Mouse (Mus musculus): ENCODE data around the gene Pdcd1lg2. TPM values are rescaled to one million over a fixed set of nuclear protein-coding genes. Genes with fewer than 3 reads are reported as not detected.

Gene Pdcd1lg2
- polyA plus RNA-seq, 1 experiment: 4.7 TPM

DNA sequence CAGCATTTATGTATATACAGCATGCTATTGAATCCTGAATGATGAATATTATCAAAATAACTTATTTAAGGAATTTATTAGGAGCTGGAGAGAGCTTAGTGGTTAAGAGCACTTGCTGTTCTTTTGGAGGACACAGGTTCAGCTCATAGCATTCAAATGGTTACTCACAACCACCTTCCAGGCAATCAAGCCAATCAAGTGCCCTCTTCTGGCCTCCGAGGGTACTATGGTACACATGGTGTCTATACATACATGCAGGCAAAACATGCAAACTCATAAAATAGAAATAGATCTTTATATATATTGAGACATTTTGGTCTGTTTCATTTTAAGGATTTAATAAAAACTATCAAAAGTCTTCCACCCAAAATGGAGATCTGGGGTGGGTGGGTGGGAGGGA lies 21.9 kb upstream of the Pdcd1lg2 start:
- WGBS: 98% methylated on average over 1 of the region's 1 CpGs
- H3K36me3 ChIP-seq (ENCODE audit: control insufficient read depth, insufficient read depth, low read length): peaks cover 9% of the 10 kb centered on the region
- no peaks in the 10 kb centered on the region; the same call in 1 of the 2 replicates for H3K4me1 ChIP-seq (replicated peaks; ENCODE audit: control insufficient read depth, insufficient read depth, low read length)
- no peak for DNase-seq
- no peak overlapping the region for H3K27ac ChIP-seq (ENCODE audit: control insufficient read depth, insufficient read depth, low read length)
- TF ChIP-seq CTCF (IDR thresholded peaks at IDR 0.05; ENCODE audit: borderline replicate concordance, control insufficient read depth, extremely low read depth, insufficient read depth, low read length, poor library complexity) (no peak), POLR2A (IDR thresholded peaks at IDR 0.05; ENCODE audit: control insufficient read depth, extremely low read depth, insufficient read depth, low read length, poor library complexity) (no peak)
- no peaks in the 10 kb centered on the region for H3K27me3 ChIP-seq (ENCODE audit: control insufficient read depth, insufficient read depth, low read length)
- no peak overlapping the region for H3K4me3 ChIP-seq (ENCODE audit: control insufficient read depth, insufficient read depth, low read length)

DNA sequence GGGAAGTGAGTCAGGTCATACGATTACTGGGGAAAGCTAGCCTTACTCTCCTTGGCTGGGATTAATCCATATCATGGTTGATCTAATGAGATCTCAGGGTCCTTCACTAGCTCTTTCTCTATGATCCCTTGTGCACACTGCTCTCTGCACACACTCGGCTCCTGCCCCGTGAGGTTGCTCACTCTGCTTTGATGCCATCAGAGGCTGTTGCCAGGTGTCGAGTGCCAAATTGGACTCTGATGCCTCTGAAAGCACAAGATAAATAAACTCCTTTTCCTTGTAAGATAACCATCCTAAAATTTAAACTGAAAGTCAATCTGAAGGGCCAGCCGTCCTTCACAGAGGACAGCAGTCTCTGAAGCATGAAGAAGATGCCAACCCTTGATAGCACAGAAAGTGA lies 20.2 kb upstream of the Pdcd1lg2 start:
- 85% methylated on average over 5 of the region's 5 CpGs for WGBS
- no peak overlapping the region for H3K4me3 ChIP-seq (ENCODE audit: control insufficient read depth, insufficient read depth, low read length)
- H3K27me3 ChIP-seq (ENCODE audit: control insufficient read depth, insufficient read depth, low read length): no peaks in the 10 kb centered on the region
- no peak for DNase-seq
- H3K36me3 ChIP-seq (ENCODE audit: control insufficient read depth, insufficient read depth, low read length): peaks cover 6% of the 10 kb centered on the region; the same call in 1 of the 2 replicates
- no peak overlapping the region for H3K27ac ChIP-seq (ENCODE audit: control insufficient read depth, insufficient read depth, low read length)
- TF ChIP-seq POLR2A (IDR thresholded peaks at IDR 0.05; ENCODE audit: control insufficient read depth, extremely low read depth, insufficient read depth, low read length, poor library complexity) (no peak), CTCF (IDR thresholded peaks at IDR 0.05; ENCODE audit: borderline replicate concordance, control insufficient read depth, extremely low read depth, insufficient read depth, low read length, poor library complexity) (no peak)
- no peaks in the 10 kb centered on the region for H3K4me1 ChIP-seq (replicated peaks; ENCODE audit: control insufficient read depth, insufficient read depth, low read length)

DNA sequence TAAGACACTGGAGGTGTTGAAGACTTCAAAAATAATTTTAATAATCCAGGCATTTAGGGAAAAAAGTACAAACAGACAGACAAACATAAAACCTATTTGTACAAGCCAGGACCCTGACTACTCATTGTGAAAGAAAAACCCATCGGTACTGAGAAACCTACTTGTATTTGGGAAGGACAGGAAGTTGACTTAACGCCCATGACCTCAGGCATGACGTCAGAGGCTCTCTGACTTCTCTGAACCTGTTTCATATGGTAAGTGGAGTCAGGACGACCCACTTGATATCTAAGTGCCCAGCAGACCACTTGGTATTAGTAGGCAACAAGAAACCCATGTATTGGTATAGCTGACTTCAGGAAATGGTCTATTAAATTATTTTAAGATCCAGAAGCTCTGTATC lies 19.4 kb upstream of the Pdcd1lg2 start:
- Histone ChIP-seq H3K27ac (ENCODE audit: control insufficient read depth, insufficient read depth, low read length) (no peak overlapping the region), H3K36me3 (ENCODE audit: control insufficient read depth, insufficient read depth, low read length) (no peaks in the 10 kb centered on the region), H3K4me1 (replicated peaks; ENCODE audit: control insufficient read depth, insufficient read depth, low read length) (no peaks in the 10 kb centered on the region), H3K27me3 (ENCODE audit: control insufficient read depth, insufficient read depth, low read length) (no peaks in the 10 kb centered on the region), H3K4me3 (ENCODE audit: control insufficient read depth, insufficient read depth, low read length) (no peak overlapping the region)
- no peak for DNase-seq
- 57% methylated on average over 4 of the region's 4 CpGs for WGBS
- no peak for TF ChIP-seq CTCF (IDR thresholded peaks at IDR 0.05; ENCODE audit: borderline replicate concordance, control insufficient read depth, extremely low read depth, insufficient read depth, low read length, poor library complexity)
- no peak for TF ChIP-seq POLR2A (IDR thresholded peaks at IDR 0.05; ENCODE audit: control insufficient read depth, extremely low read depth, insufficient read depth, low read length, poor library complexity)

DNA sequence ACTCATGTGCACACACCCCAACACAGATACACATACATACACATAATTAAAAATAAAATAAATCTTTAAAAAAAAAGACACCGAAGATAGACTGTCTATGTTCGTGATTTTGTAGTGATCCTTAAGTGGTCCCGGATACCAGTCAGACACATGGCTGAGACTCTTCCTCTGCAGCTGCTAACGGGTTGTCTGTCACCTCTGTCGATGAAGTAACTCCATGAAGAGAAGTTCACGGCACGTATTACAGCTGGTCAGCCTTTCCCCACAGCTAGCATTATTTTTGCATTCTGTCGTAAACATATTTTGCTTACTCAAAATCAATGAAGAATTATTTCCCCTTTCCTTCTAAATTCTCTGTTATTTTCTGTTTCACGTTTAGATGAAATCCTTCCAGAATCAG lies 17.4 kb upstream of the Pdcd1lg2 start:
- no peak overlapping the region for H3K27ac ChIP-seq (ENCODE audit: control insufficient read depth, insufficient read depth, low read length)

DNA sequence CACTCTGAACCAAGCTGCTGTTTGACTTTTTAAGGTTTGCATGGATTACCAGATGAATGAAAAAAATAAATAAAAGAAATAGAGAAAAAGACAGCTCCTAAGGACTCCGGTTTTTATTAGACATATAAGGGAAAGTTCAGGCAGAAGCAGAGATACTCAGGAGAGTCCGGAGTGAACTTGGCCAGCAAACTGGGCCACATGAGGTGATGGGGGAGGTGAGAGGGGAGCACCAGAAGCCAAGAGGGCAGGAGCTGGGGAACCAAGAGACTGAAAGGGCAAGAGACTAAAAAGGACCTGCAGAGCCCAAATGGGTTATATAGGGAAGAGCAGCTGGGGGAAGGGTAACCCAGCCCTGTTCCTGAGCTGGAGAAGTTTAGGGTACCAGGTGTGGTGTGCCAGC lies 16.0 kb upstream of the Pdcd1lg2 start:
- Histone ChIP-seq H3K27me3 (ENCODE audit: control insufficient read depth, insufficient read depth, low read length) (no peaks in the 10 kb centered on the region), H3K27ac (ENCODE audit: control insufficient read depth, insufficient read depth, low read length) (no peak overlapping the region), H3K4me1 (replicated peaks; ENCODE audit: control insufficient read depth, insufficient read depth, low read length) (no peaks in the 10 kb centered on the region), H3K36me3 (ENCODE audit: control insufficient read depth, insufficient read depth, low read length) (no peaks in the 10 kb centered on the region), H3K4me3 (ENCODE audit: control insufficient read depth, insufficient read depth, low read length) (no peak overlapping the region)
- TF ChIP-seq CTCF (IDR thresholded peaks at IDR 0.05; ENCODE audit: borderline replicate concordance, control insufficient read depth, extremely low read depth, insufficient read depth, low read length, poor library complexity) (no peak), POLR2A (IDR thresholded peaks at IDR 0.05; ENCODE audit: control insufficient read depth, extremely low read depth, insufficient read depth, low read length, poor library complexity) (no peak)
- WGBS: 99% methylated on average over 2 of the region's 2 CpGs
- DNase-seq: no peak

More for the DNA sequence above, 17.4 kb upstream of the Pdcd1lg2 start:
- no peaks in the 10 kb centered on the region for H3K4me1 ChIP-seq (replicated peaks; ENCODE audit: control insufficient read depth, insufficient read depth, low read length)
- DNase-seq: no peak
- TF ChIP-seq CTCF (IDR thresholded peaks at IDR 0.05; ENCODE audit: borderline replicate concordance, control insufficient read depth, extremely low read depth, insufficient read depth, low read length, poor library complexity) (no peak), POLR2A (IDR thresholded peaks at IDR 0.05; ENCODE audit: control insufficient read depth, extremely low read depth, insufficient read depth, low read length, poor library complexity) (no peak)
- 92% methylated on average over 9 of the region's 9 CpGs for WGBS
- H3K27me3 ChIP-seq (ENCODE audit: control insufficient read depth, insufficient read depth, low read length): no peaks in the 10 kb centered on the region
- H3K36me3 ChIP-seq (ENCODE audit: control insufficient read depth, insufficient read depth, low read length): no peaks in the 10 kb centered on the region
- no peak overlapping the region for H3K4me3 ChIP-seq (ENCODE audit: control insufficient read depth, insufficient read depth, low read length)

DNA sequence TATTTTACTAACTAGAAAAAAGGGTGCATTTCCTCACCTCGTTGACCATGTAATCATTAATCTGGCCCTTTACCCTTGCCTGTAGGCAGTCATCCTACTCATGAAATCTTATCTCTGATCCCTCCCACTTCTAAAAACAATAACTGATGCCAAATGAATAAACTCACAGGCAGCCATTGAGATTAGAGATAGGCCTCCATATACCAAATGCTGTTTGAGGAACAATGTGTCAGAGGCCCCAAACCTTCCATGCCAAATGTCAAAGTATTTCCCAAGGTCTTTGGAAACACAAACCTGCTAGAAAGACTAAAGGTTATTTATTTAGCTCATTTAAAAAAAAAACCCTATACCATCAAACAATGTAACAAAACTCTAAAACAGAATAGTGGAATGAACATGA lies 14.4 kb upstream of the Pdcd1lg2 start:
- Histone ChIP-seq H3K4me3 (ENCODE audit: control insufficient read depth, insufficient read depth, low read length) (no peak overlapping the region), H3K27ac (ENCODE audit: control insufficient read depth, insufficient read depth, low read length) (no peak overlapping the region), H3K36me3 (ENCODE audit: control insufficient read depth, insufficient read depth, low read length) (no peaks in the 10 kb centered on the region), H3K4me1 (replicated peaks; ENCODE audit: control insufficient read depth, insufficient read depth, low read length) (no peaks in the 10 kb centered on the region), H3K27me3 (ENCODE audit: control insufficient read depth, insufficient read depth, low read length) (no peaks in the 10 kb centered on the region)
- TF ChIP-seq POLR2A (IDR thresholded peaks at IDR 0.05; ENCODE audit: control insufficient read depth, extremely low read depth, insufficient read depth, low read length, poor library complexity): no peak
- TF ChIP-seq CTCF (IDR thresholded peaks at IDR 0.05; ENCODE audit: borderline replicate concordance, control insufficient read depth, extremely low read depth, insufficient read depth, low read length, poor library complexity): no peak
- DNase-seq: no peak
- WGBS: 78% methylated on average over 1 of the region's 1 CpGs

DNA sequence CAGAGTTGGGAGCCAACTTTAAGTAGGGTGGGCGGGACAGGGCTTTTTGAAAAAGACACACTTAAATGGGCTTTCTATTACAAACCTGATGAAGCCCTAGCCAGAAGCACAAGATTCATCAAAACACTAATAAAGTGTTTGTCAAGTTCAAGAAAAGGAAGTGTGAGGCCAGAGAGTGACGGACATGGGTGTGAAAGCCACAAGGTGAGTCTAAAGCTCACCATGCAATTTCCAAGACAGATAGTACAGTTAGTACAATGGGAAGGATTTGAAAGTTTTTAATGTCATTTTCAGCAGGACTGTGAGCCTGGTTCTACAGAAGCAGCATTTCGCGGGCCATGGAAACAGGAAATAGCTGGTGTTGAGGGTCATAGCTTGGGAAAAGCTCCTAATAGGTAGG lies 10.9 kb upstream of the Pdcd1lg2 start:
- TF ChIP-seq POLR2A (IDR thresholded peaks at IDR 0.05; ENCODE audit: control insufficient read depth, extremely low read depth, insufficient read depth, low read length, poor library complexity) (no peak), CTCF (IDR thresholded peaks at IDR 0.05; ENCODE audit: borderline replicate concordance, control insufficient read depth, extremely low read depth, insufficient read depth, low read length, poor library complexity) (no peak)
- H3K4me3 ChIP-seq (ENCODE audit: control insufficient read depth, insufficient read depth, low read length): no peak overlapping the region
- no peaks in the 10 kb centered on the region for H3K27me3 ChIP-seq (ENCODE audit: control insufficient read depth, insufficient read depth, low read length)
- DNase-seq: no peak
- 80% methylated on average over 4 of the region's 4 CpGs for WGBS
- H3K36me3 ChIP-seq (ENCODE audit: control insufficient read depth, insufficient read depth, low read length): no peaks in the 10 kb centered on the region
- H3K27ac ChIP-seq (ENCODE audit: control insufficient read depth, insufficient read depth, low read length): no peak overlapping the region
- H3K4me1 ChIP-seq (replicated peaks; ENCODE audit: control insufficient read depth, insufficient read depth, low read length): no peaks in the 10 kb centered on the region

All from thymus, adult 2 months (tissue).